Mouse (Mus musculus) heart, postnatal 0 days (tissue): ENCODE measurements around the gene Atf3.

Experiments used
- CTCF ChIP-seq: IDR thresholded peaks from 2 replicates; pipeline ENCODE4 v1.5.1; 2016; ENCODE audit warnings: antibody characterized with exemption, control low read depth, low read depth
- EP300 ChIP-seq: IDR thresholded peaks from 2 replicates; pipeline ENCODE4 v1.6.1; 2016; ENCODE audit warnings: antibody characterized with exemption, low read depth

DNA sequence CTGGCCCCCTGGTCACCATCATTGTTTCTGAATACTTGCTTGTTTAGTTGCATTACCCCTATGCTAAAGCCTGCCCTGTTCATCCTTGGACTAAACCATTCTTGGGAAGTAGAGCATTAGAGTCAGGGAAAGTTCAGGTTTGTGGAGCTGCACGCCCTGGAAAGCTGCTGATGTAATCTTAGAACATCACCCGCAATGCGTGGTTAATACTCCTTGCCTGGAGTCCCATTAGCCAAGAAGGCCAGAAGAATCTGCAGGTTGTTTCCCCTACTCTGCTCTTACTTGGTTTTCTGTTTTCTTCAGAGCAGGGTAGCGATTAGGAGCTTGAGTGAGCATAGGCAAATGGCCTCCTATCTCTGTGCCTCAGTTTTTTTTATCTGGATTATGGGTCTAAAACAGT is 26.0 kb upstream of the Atf3 start:
- TF ChIP-seq CTCF (no peak), EP300 (no peak)
